Mouse (Mus musculus) small intestine, adult 2 months (tissue): ENCODE results near the gene Stat3.

Experiments used
- CTCF ChIP-seq: fragments of 200-500 bp; IDR thresholded peaks from 2 replicates; pipeline ENCODE4 v1.5.1; 2012; ENCODE audit warnings: low read depth, mild to moderate bottlenecking, control low read depth, inconsistent platforms, low read length, moderate library complexity, mixed read lengths; ENCODE audit not compliant: insufficient replicate concordance, insufficient read length; ENCODE audit errors: extremely low read depth
- POLR2A ChIP-seq: fragments of 200-500 bp; IDR thresholded peaks from 2 replicates; pipeline ENCODE4 v1.6.1; 2012; ENCODE audit warnings: low read depth, mild to moderate bottlenecking, control low read depth, inconsistent platforms, low read length, moderate library complexity

DNA sequence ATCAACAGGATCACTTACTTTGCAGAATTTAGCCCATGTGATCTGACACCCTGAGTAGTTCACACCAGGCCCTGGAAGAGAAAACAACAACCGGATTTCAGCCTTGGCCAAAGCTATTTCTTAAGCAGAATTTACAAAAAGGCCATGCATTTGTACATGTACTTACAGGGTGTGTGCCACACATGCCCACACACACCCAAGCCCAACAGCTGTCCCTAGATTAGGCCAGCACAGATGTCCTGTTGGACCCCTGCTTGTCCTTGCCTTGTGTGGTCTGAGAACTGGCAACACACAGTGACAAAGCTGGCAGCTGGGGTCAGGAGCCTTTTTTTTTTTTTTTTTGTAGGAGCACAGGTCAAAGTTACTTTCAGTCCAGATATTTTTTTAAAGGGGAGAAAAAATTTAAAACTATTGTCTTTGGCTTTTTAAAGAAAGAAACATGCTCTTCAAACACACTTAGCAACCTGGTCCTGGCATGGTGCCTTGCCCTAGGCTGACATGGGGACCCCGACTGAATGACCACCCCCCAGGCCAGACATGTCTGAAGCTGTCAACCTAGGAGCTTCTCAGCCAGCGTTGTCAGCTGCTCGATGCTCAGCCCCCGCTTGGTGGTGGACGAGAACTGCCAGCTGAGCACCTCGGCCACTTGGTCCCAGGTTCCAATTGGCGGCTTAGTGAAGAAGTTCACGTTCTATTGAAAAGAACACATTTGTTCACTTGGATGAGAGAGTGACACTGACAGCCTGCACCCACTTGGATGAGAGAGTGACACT lies 45.0 kb downstream of the Stat3 start:
- TF ChIP-seq CTCF (no peak), POLR2A (no peak)
